Mouse (Mus musculus): ENCODE measurements around the gene Dok4.

The Dok4 gene

DNA sequence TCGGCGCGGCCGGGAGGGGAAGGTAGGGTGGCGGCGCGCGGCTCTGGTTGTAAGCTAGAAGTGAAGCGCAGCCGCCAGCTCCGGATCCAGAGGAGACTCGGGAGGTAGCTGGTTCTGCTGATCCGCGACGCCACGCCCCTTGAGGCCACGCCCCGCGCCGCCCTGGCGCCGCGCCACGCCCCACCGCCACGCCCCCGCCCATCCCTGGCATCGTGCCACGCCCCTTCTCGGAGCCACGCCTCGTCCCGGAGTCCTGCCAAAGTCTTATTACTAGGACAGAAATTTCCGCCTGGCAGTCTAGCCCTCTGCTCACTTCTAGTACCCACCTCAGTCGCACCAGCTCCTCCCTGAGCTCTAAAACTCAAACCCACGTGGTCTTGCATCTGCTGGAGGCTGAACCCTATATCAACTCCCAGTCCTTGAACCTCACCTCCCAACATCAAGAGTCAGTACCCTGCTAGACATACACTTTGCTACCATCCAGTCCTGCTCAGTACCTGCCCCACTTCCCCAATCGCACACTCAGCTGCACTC is at the start of gene Dok4:
TSS of gene Dok4 (minus strand) at position 134 of the 534 bp plus-strand sequence.
- peak; percentile 89 for DNase-seq

DNA sequence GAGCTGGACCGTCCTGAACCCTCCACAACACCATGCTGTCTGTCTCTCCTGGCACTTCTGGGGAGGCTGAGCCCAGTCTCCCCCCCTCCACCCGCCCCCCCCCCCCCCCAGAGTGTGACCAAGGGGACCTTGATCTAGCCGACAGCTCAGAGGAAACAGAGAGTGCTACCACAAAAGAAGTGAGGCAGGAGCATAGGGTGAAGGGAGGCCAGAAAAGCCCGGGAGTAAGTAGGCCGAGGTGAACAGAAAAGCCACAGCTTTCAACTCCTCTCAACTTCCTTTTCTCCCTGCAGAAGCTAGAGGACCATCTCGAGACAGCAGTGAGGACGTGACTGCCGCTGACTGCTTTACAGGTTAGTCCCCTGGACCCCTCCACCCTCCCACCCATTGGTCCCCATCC is 47.3 kb upstream of the Dok4 start, which contains the start of gene Adgrg5:
TSS of gene Adgrg5 (plus strand) at position 290 of the 400 bp plus-strand sequence.
- DNase-seq: no peak

DNA sequence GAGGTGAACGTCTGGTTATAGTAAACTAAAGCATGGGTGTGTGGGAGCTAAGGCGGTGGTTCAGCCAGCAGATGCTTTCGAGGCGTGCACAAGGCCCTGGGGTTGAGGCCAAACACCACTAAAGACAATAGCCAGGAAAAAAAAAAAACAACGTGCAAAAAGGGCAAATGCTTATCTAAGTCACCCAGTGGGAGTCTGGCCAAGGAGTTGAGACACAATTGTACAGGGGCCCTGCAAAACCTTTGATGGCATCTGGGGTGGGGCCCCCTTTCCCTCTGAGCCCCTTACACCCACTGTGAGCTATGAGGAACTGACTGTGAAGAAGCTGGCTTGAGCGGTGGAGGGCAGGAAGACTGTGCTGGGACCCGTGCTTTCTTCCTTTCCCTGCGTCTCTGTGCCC is 46.5 kb upstream of the Dok4 start:
- DNase-seq: no peak

DNA sequence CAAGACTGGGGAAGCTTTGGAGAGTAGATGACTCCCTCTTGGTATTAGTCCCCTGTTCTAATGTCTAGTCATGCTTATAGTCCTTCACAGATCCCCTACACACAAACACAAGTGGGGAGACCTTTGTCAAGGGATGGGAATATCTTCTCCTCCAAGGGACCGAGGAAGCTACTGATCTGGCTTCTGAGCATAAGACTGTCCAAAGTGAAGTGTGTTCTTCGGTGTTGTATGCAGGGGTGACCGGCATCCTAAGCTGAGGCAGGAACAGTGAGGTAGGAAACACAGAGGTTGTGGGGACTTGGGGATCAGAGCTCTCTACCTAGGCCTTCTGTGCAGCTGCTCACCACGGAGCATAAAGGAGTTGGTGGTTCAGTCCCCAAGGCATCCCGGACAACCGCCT is 46.0 kb upstream of the Dok4 start:
- no peak for DNase-seq

DNA sequence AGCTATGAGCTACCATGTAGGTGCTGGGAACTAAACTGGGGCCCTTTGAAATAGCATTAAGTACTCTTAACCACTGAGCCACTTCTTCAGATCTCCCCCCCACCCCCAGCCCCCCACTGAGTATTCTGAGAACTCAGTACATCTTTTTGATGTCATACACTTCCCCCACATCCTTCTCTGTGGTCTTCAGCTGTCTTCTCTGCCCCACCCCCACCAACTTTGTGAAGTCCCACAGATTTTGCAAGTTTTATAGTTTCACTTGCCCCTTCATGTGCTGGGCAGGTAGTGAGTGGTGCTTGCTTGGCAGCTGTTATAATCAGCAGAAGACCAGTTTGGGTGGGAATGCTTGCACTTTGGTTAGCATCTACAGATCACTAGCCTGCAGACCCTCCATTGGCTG is 43.1 kb upstream of the Dok4 start:
- DNase-seq: no peak

DNA sequence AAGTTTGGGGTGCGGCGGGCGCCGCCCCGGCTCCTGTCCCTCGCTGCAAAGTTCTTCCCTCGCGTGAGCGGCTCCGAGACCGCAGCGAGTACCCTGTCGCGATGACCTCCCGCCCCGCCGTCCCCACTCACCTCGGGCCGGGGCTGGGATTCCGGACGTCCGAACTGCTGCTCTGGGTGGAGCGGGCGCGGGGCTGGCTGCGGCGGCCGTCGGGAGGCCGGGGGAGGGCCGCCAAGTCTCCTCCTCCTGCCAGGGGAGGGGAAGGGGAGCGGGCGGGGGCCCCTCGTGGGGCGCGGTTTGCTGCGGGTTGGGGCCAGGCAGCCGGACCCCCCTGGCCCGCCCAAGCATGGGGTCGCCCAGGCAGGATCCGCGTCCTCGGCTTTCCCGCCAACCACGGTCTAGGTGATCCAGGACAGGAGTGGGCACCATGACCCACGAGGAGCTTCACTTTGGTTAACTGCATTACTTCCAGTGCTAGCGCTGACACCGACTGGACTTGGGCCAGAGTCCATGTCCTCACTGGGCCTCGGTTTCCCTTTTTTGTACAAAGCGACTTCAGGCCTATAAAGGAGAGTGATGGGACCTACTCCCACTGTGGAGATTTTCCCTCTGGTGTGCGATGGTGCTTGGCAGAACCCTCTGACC is 41.8 kb upstream of the Dok4 start, which contains the start of gene Ccdc102a:
TSS of gene Ccdc102a (minus strand) at position 248 of the 645 bp plus-strand sequence.
- DNase-seq: no peak

DNA sequence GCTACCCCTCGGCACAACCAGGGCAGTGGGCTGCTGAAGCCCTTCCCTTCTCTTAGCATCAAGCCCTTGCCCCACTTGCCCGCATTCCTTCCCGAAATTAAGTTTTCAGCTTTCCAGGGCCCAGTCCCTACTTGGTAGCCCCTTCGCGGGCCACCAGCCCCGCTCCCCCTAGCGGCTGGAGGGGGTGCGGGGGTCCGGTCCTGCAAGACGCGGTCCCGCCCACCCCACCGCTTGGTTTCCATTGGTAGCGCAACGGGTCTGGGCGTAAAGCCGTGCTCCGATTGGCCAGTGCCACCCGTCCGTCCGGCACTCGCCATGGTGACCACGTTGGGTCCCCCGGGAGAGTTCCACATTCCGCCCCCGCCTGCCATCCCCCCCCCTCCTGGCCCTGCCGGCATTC is 41.2 kb upstream of the Dok4 start:
- peak; percentile 91 for DNase-seq

DNA sequence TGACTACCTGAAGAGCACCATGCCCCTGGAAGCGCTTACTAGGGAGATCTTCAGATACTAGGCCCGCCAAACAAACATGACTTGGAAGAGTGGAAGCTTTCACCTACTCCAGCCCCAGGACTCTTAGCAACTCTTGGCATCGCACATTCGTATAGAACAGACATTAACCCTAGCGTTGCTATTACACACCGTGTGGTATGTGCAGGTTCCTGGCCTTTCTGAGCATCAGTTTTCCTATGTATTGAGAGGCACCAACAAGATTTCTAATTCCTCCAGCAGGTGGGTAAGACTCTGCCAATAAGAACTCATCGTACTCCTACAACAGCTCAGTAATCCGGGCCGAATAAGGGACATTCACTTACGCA is 40.8 kb upstream of the Dok4 start:
- no peak for DNase-seq

DNA sequence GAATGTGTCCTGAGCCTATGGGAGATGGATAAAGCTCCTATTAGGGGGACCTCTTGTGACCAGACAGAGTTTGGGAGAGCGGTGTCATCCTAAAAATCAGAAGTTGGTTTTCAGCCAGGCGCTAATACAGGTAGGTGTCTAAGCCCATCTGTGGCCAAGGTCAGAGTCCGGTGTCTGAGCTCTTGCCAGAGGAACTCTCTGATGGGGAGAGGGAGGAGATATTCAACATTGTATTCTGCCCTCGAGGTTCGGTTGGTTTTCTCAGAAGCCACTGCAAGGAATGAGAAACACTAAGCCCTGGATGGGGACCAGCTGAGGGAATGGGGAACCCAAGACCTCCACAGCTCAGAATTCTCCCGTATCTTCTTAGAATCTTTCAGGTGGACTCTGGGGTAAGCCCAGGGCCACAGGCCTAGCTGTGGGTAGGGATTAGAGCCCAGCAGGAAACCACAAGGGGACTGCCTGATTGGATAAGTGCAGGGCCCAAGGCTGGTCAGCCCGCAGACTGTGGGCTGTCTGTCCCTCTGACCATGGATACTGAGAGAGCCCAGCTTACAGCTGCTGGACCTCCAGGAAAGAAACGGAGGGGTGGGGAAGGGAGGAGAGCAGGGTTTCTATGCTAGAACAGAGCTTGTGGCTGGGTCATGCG is 40.3 kb upstream of the Dok4 start:
- DNase-seq: no peak

DNA sequence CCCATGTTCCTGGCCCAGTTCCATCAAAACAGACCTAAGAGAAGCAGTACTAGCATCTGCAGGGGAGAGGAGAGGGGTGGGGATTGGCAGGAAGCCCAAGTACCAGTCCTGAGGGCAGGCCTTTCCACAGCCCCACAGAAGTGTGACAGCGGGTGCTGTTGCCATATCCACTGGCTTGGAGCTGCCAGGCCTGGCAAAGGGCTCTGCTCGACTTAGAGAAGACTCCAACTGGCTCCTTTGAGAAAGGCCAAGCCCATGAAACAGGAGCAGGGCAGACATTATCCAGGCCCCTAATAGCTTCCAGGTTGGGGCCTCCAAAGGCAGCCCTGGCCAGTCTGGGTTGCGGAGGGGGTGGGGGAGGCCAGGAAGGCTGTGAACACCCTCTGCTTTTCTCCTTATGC is 38.6 kb upstream of the Dok4 start:
- DNase-seq: peak; percentile 43

DNA sequence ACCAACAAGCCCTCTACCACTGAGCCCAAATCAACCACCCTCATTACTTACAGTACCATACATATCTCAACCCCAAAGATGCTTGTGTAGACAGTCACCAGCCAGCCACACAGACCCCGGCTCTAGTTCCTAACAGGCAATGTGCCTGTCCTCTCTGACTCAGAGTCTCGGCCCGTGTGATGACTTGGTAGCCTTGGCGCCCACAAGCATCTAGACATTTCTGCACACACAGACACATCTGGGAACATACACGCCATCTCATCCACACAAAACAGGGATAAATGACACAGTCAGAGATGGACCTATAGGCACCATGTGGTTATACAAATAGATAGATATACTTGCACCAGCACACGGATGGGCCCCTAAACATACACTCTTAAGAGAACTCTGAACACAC is 38.1 kb upstream of the Dok4 start:
- DNase-seq: no peak

DNA sequence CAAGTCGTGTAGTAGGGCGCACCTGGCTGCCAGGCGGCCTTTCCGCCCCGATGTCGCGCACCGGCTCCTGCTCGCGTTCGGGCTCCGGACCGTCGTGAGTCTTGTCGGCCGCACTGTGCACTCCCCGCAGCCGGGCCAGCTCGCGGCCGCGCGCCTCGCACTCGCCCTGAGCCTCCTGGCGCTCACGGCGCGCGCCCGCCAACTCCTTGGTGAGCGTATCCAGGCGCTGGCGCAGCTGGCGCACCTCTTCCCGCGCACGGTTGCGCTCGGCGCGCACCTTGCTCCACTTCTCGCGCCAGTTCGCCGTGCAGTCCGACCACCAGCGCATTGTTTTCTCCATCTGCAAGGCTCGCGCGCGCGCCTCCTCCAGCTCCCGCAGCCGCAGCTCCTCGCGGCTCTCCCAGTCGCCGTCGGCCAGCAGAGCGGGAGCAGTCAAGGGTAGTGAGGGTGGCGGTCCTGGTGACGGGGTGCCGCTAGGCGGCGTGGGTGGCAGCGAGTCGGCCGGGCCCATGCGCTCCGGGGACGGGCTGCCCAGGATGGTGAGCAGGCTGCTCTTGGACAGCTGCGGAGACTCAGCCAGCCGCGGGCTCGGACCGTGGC is 37.0 kb upstream of the Dok4 start:
- peak; percentile 61 for DNase-seq

DNA sequence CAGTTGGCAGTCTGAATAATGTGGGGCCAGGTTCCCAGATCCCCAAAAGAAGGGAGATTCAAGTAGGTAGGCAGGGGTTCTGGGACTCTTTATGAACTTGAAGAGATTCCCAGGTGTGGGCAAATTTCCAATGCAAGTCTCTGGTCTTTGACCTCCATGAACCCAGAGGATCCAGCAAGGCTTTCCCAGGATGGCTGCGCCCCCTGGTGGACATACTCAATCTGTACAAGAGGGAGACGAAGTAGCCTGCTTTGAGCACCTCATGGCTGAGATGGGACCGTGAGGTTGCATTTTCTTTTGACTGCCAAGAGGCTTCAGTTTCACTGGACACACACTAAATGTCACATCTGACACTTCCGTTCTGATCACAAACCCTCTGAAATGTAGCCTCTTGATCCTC is 32.7 kb upstream of the Dok4 start:
- peak; percentile 80 for DNase-seq

DNA sequence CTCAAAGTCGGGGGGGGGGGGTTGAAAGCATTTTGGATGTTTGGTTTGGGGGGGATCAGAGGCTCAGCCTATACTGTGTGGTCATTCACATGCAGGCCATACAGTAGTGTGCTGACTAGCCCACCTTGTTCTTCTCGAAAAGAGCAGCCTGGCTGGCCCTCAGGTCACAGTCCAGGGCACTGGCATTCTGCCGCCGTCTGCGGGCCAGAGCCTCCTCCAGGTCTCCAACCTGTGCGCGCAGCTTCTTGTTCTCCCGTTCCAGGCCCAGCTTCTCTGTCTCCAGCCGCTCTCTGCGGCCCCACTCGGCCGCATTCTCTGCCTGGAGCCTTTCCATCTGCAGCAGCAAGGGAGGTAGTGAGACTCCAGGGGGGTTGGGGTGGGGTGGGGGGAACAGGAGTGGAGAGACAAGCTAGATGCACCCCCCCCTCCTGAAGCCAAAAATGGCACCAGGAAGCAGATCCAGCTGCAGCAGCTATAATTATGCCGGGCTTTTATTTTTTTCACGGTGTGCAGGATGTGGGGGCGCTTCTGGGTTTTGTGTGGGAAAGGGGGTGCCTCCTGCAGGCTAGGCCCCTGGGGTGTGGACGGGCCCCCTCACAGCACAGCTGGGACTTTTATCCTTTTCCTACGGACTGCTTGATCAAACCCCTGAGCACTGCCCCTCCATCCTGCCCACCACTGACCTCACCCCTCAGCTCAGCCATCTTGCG is 31.6 kb upstream of the Dok4 start:
- peak; percentile 67 for DNase-seq

DNA sequence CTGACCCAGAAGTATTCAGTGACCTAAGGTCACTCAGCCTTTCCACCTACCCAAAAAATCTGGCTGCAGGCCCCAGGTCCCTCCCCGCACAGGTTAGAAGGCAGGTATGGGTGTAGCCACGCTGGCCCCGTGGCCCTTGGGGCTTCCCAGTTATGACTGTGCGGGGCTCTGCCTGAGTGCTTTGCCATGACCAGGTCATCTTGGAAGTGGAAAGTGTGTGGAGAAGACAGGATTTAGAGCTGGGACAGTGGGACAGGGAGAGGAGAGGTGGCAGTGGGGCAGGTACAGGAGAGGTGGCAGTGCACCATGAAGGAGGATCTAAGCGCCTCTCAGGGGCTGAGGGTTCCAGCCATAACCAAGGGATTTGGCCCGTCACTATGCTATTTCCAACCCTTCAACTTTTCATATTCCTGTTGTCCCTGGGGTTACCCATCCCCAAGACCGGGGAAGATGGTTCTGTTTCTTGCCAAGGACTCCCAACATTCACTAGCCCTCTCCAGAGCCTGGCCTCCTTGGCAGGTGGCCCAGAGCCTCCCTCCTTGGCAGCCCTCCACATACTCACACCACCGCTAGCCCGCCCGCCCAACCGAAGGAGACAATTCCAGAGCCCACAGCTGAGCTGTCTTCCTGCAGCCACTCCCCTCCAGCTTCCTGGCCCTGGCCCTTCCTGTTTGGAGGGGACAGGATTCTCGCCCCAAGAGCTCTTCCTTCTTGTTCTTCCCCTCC is 28.5 kb upstream of the Dok4 start:
- peak; percentile 92 for DNase-seq

DNA sequence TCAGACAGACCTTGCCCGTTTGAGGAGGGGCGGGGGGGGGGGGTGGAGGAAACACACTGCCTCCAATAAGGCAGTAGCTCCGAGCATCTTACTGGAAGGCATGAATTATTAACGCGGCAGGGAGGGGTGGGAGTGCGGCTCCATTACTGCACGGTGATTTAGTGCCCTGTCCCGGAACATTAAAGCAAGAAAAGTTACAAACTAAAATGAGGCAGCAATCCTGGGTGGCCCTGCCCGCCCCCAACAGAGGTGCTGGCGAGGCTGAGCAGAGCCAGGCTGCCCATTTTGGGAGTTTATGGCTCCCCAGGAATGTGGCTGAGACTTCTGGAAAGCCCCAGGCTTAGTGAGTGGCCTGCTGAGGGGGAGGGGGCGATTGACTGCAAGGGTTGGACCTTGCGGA is 27.6 kb upstream of the Dok4 start:
- DNase-seq: peak; percentile 59

DNA sequence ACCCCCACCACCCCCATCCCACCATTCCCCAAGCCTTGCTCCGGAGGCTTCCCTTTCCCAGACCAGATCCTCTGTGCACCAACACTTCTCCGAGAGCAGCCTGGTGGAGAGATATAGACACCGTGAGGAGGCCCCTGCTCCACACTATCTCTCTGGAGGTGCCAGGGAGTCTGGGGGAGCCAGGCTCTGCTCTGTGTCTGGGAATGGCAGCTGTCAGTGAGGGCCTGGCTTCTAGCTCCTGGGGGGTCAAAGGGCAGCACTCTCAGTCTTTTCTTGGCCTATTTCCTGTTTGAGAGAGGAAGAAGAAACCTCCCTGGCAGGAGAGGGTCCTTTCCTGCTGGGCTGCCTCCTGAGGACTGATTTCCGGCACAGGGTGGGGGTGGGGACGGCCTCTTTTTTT is 24.9 kb upstream of the Dok4 start:
- no peak for DNase-seq

DNA sequence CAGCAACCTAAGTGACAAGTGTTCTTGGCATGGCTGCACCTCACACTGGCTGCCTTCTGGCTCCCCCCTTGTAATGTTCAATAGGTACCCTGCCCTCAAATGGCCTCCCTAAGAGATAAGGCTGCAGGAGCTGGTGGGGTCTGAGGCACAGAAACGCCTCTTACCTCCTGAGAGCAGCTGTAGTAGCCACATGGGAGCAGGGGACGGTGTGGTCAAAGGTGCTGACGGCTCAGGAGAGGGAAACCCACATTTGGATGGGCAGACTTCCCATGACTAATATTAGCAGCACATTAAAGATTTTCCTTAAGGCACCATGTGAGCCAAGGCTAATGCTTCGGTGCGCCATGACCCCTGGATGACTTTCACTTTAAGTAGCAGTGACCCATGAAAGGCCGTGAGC is 24.5 kb upstream of the Dok4 start:
- peak; percentile 27 for DNase-seq

DNA sequence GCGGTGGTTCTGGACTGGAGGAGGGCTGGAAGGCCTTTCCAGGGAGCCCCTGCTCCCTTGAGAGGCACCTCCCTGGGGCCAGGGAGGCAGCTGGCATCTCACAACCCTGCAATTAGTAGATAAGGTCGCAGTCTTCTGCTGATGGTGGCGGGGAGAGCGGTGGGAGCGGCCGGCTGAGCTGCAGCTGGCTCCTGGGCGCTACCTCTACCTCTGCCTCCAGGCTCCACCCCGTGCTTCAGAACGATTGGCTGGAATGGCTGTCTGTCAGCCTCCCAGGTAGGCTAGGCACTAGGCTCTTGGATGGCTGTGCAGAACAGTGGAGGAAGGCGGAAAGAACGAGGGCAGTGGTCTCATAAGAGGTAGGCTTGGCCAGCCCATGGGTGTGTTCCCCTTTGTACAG is 23.1 kb upstream of the Dok4 start:
- DNase-seq: no peak

DNA sequence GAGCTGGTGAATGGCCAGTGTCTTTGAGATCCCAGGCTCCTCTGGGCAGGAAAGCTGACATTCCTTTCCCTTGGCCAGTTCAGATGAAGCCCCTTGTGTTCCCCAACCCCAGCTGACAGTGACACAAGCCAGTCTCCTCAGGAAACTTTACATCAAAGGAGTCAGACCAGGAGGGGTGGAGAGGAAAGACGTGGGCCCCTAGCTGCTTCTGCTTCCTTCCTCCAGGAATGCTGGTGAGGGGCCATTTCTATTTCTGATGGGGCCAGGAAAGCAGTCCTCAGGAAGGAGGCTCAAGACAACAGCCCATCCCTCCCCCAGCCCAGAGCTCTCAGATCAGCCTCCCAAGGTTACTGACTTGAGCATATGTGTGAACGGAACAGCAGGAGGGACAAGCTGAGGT is 16.8 kb upstream of the Dok4 start:
- DNase-seq: no peak

DNA sequence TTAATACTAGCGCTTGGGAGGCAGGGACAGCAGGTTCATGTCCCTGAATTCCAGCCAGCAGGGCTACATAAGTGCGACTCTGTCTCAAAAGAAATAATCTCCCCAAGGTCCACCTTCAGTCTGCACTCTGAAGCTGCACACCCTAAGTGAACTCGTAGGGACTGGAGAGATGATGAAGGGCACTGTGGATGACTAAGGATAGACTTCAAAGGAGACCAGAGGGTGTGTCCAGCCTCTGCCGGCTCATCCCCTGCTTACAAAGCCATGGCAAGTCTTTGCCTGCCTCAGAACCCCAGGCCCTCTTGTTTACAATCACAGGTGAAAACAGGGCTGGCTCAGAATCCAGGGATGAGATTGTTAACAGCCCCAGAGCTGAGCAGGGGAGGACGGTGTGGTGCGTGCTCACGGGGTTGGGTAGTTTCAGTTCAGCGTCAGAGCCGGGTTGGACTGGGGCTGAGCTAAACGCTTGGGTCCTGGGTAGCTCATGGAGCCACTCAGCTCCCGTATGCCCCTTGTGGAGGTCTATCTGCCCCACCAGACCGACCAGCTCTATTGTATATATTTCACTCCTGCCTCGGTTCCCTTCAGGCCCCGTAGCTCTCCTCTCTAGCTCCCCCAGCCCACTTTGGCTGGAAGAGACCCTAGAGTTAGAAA is 12.4 kb upstream of the Dok4 start:
- DNase-seq: no peak

DNA sequence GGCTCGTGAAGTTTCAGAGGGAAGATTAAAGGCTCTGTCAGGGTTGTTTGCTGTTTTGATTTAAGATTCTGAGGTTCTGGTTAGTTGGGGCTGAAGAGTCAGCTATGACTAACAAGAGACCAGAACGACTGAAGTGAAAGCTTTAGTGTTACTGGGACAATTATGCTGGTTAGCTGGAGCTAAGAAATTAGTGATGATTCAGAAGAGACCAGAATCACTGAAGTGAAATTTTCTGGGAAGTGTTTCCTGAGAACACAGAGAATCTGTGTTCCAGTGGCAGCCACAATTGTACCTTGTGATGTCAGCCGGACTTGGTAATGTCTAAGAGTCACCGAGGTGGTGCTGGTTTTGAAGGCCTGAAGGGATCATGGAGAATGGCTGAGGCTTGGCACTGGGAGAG is 4.6 kb upstream of the Dok4 start:
- DNase-seq: no peak
